Mouse (Mus musculus) right cerebral cortex, postnatal 14 days (tissue): ENCODE results near the gene Rcsd1.
"Not testable (repeated sequence)": the region's sequence is repeated elsewhere in the genome, so short reads cannot be mapped to it uniquely, and the experiment has no call there.

ENCODE experiments used
- DNase-seq: peaks from one replicate; pipeline ENCODE4 v3.0.0; 2022

The Rcsd1 gene

GRCm38 (mm10) chr1:165686349-165686748 lies 23.2 kb downstream of the Rcsd1 start:
- no peak for DNase-seq

- DNase-seq, result no peak
These were observed 25.0 kb downstream of the Rcsd1 start for GRCm38 (mm10) chr1:165684261-165685203.

- DNase-seq, result no peak
These were observed 27.3 kb downstream of the Rcsd1 start for GRCm38 (mm10) chr1:165682056-165682853.

GRCm38 (mm10) chr1:165681045-165681794 lies 28.3 kb downstream of the Rcsd1 start:
- DNase-seq, result no peak

GRCm38 (mm10) chr1:165680086-165680485 lies 29.5 kb downstream of the Rcsd1 start:
- DNase-seq, result not testable (repeated sequence)

GRCm38 (mm10) chr1:165679618-165679997 lies 29.9 kb downstream of the Rcsd1 start:
- no peak for DNase-seq

GRCm38 (mm10) chr1:165678861-165679617 lies 30.5 kb downstream of the Rcsd1 start:
- no peak for DNase-seq

- no peak for DNase-seq
These were observed 32.0 kb downstream of the Rcsd1 start for GRCm38 (mm10) chr1:165677558-165677957.

GRCm38 (mm10) chr1:165676993-165677392 lies 32.6 kb downstream of the Rcsd1 start:
- DNase-seq, result no peak

GRCm38 (mm10) chr1:165675167-165675566 lies 34.4 kb downstream of the Rcsd1 start:
- no peak for DNase-seq

GRCm38 (mm10) chr1:165672355-165672754 lies 37.2 kb downstream of the Rcsd1 start:
- DNase-seq, result no peak

- no peak for DNase-seq
These were observed 39.5 kb downstream of the Rcsd1 start for GRCm38 (mm10) chr1:165670056-165670455.

GRCm38 (mm10) chr1:165668904-165669303 lies 40.7 kb downstream of the Rcsd1 start:
- no peak for DNase-seq

GRCm38 (mm10) chr1:165667380-165667779 lies 42.2 kb downstream of the Rcsd1 start:
- no peak for DNase-seq

GRCm38 (mm10) chr1:165666944-165667343 lies 42.6 kb downstream of the Rcsd1 start:
- no peak for DNase-seq

GRCm38 (mm10) chr1:165665758-165666157 lies 43.8 kb downstream of the Rcsd1 start:
- no peak for DNase-seq

- DNase-seq, result no peak
These were observed 46.3 kb downstream of the Rcsd1 start for GRCm38 (mm10) chr1:165663277-165663676.

- no peak for DNase-seq
These were observed 46.9 kb downstream of the Rcsd1 start for GRCm38 (mm10) chr1:165662426-165663192.

GRCm38 (mm10) chr1:165661725-165662124 lies 47.8 kb downstream of the Rcsd1 start:
- DNase-seq, result no peak

GRCm38 (mm10) chr1:165661191-165661590 lies 48.4 kb downstream of the Rcsd1 start:
- no peak for DNase-seq

GRCm38 (mm10) chr1:165660774-165661173 lies 48.8 kb downstream of the Rcsd1 start:
- DNase-seq, result peak; percentile 58
